Mouse (Mus musculus) forebrain, embryonic 16.5 days (tissue): ENCODE results near the gene Nkain4. TPM values are rescaled to one million over a fixed set of nuclear protein-coding genes. Genes with fewer than 3 reads are reported as not detected.
A peak's percentile ranks its signal among the peaks of the same experiment; 100 is the strongest.

Experiments
- ATAC-seq: fragments of 200-750 bp; cut with Nextera tagmentation; 2 replicates; pipeline ENCODE4 v1.8.0; 2017; ENCODE audit warnings: mild to moderate bottlenecking, moderate library complexity
- H3K27ac ChIP-seq: fragments of 300-500 bp; sonication (generic); 2 replicates; pipeline ENCODE4 v1.5.1; 2014; ENCODE audit warnings: low read length, control low read depth
- H3K27me3 ChIP-seq: fragments of 300-500 bp; sonication (generic); replicated peaks from 2 replicates; pipeline ENCODE4 v1.6.1; 2014; ENCODE audit warnings: low read length; ENCODE audit not compliant: control insufficient read depth, insufficient read depth
- H3K36me3 ChIP-seq: fragments of 300-500 bp; sonication (generic); 2 replicates; pipeline ENCODE4 v1.6.1; 2014; ENCODE audit not compliant: control insufficient read depth, insufficient read depth
- H3K4me1 ChIP-seq: fragments of 300-500 bp; sonication (generic); replicated peaks from 2 replicates; pipeline ENCODE4 v1.6.1; 2014; ENCODE audit warnings: low read length; ENCODE audit not compliant: control insufficient read depth, insufficient read depth
- H3K4me2 ChIP-seq: fragments of 300-500 bp; sonication (generic); 2 replicates; pipeline ENCODE4 v1.6.1; 2014; ENCODE audit warnings: mild to moderate bottlenecking, low read length, control low read depth
- H3K4me3 ChIP-seq: fragments of 300-500 bp; sonication (generic); replicated peaks from 2 replicates; pipeline ENCODE4 v1.5.1; 2014; ENCODE audit warnings: mild to moderate bottlenecking, low read length, control low read depth
- H3K9ac ChIP-seq: fragments of 300-500 bp; sonication (generic); replicated peaks from 2 replicates; pipeline ENCODE4 v1.6.1; 2014; ENCODE audit warnings: low read depth, low read length, control low read depth
- H3K9me3 ChIP-seq: fragments of 300-500 bp; sonication (generic); 2 replicates; pipeline ENCODE4 v1.6.1; 2016; ENCODE audit warnings: low read length; ENCODE audit not compliant: control insufficient read depth
- WGBS: fragments of 180-500 bp; shearing (Covaris S2); extraction: QIAGEN DNeasy Blood & Tissue Kit; methylation state at CpG from one replicate; pipeline ENCODE4 v1.1.7; 2014; 5-methylcytosine and 5-hydroxymethylcytosine counted together
- polyA plus RNA-seq: library from polyadenylated mRNA; unstranded; fragments of >200 nt; fragmentation: Nextera tagmentation; extraction: Ambion mirVana; gene quantifications from 2 replicates; pipeline ENCODE4 v1.2.1, GENCODE M21; 2015

Nkain4 gene
- polyA plus RNA-seq, 1 experiment from 2014 or later = 56.7 TPM

DNA sequence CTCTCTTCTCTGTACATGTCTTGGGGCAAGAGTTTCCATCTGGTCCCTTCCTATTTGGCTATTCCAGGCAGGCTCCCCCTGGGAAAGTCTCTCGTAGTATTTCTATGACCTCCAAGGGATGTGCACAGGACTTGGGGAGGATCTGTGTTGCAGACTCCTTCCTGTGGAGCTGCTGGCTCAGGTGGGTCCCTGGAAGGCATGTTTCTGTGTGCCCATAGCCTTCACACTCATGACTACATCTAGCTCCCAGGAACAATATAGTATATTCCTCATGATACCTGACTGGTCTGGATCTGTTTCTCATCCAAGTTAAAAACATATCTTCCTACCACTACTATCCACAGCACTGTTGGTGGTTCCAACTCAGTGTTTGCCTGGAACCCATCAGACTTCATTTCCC is 32.5 kb upstream of the Nkain4 start:
- 93% methylated on average over 1 of the region's 1 CpGs for WGBS
- H3K27me3 ChIP-seq = no peaks in the 10 kb centered on the region

GRCm38 (mm10) chr2:180986449-180986848 is 31.9 kb upstream of the Nkain4 start, which contains the start of gene Col20a1:
TSS of gene Col20a1 (plus strand) at chr2:180986535.
- H3K27me3 ChIP-seq = no peaks in the 10 kb centered on the region
- H3K4me3 ChIP-seq = no peak within 1 kb of the TSS
- H3K9ac ChIP-seq = no peak within 1 kb of the TSS
- H3K4me1 ChIP-seq = no peaks in the 10 kb centered on the region
- H3K4me2 ChIP-seq = no peak within 1 kb of the TSS
- H3K36me3 ChIP-seq = peaks cover 7% of the 10 kb centered on the region
- H3K27ac ChIP-seq = no peak within 1 kb of the TSS
- 64% methylated on average over 2 of the region's 2 CpGs for WGBS
- no peak for ATAC-seq
- H3K9me3 ChIP-seq = no peaks in the 10 kb centered on the region

More for the DNA sequence above, 32.5 kb upstream of the Nkain4 start:
- Histone ChIP-seq H3K9ac (no peak overlapping the region), H3K9me3 (no peaks in the 10 kb centered on the region), H3K4me3 (no peak overlapping the region), H3K27ac (no peak overlapping the region), H3K4me1 (no peaks in the 10 kb centered on the region), H3K36me3 (peaks cover 5% of the 10 kb centered on the region; the same call in 1 of the 2 replicates), H3K4me2 (no peak overlapping the region)
- ATAC-seq = no peak

GRCm38 (mm10) chr2:180985635-180986034 is 31.1 kb upstream of the Nkain4 start:
- H3K9ac ChIP-seq = no peak overlapping the region
- peaks cover 13% of the 10 kb centered on the region for H3K36me3 ChIP-seq
- 71% methylated on average over 2 of the region's 2 CpGs for WGBS
- no peaks in the 10 kb centered on the region for H3K9me3 ChIP-seq
- H3K27me3 ChIP-seq = no peaks in the 10 kb centered on the region
- ATAC-seq = no peak
- no peak overlapping the region for H3K4me2 ChIP-seq
- no peak overlapping the region for H3K4me3 ChIP-seq
- no peak overlapping the region for H3K27ac ChIP-seq
- no peaks in the 10 kb centered on the region for H3K4me1 ChIP-seq

DNA sequence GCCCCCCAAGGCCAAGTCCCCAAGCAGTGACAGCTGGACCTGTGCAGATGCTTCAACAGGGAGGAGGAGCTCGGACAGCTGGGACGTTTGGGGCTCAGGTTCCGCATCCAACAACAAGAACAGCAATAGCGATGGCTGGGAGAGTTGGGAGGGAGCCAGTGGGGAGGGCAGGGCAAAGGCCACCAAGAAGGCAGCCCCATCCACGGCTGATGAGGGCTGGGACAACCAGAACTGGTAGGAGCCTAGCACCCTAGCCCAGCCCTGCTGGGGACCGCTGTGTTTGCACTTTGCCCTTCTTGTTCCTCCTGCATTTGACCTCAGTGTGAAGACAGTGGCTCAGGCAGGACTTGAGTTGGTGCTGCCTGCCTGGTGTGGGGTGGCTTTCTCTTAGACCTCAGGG is 26.6 kb upstream of the Nkain4 start:
- no peak overlapping the region for H3K4me3 ChIP-seq
- no peaks in the 10 kb centered on the region for H3K9me3 ChIP-seq
- 91% methylated on average over 6 of the region's 6 CpGs for WGBS
- ATAC-seq = no peak
- H3K36me3 ChIP-seq = peaks cover 39% of the 10 kb centered on the region
- H3K27me3 ChIP-seq = no peaks in the 10 kb centered on the region
- no peak overlapping the region for H3K4me2 ChIP-seq
- H3K4me1 ChIP-seq = no peaks in the 10 kb centered on the region
- H3K9ac ChIP-seq = no peak overlapping the region
- H3K27ac ChIP-seq = no peak overlapping the region

- H3K9me3 ChIP-seq = no peaks in the 10 kb centered on the region
- H3K9ac ChIP-seq = peak within 1 kb of the TSS; percentile 86
- H3K27me3 ChIP-seq = no peaks in the 10 kb centered on the region
- H3K4me3 ChIP-seq = peak within 1 kb of the TSS; percentile 80
- peak; percentile 95 for ATAC-seq
- peak within 1 kb of the TSS; percentile 76 for H3K4me2 ChIP-seq
- peaks cover 8% of the 10 kb centered on the region; the same call in 1 of the 2 replicates for H3K36me3 ChIP-seq
- WGBS = under 1% methylated on average over 57 of the region's 57 CpGs
- H3K27ac ChIP-seq = peak within 1 kb of the TSS; percentile 83
- peaks cover 21% of the 10 kb centered on the region for H3K4me1 ChIP-seq
Measured at GRCm38 (mm10) chr2:180967010-180967763, 12.7 kb upstream of the Nkain4 start, which contains the start of gene Arfgap1. TSS of gene Arfgap1 (plus strand) at chr2:180967225.

DNA sequence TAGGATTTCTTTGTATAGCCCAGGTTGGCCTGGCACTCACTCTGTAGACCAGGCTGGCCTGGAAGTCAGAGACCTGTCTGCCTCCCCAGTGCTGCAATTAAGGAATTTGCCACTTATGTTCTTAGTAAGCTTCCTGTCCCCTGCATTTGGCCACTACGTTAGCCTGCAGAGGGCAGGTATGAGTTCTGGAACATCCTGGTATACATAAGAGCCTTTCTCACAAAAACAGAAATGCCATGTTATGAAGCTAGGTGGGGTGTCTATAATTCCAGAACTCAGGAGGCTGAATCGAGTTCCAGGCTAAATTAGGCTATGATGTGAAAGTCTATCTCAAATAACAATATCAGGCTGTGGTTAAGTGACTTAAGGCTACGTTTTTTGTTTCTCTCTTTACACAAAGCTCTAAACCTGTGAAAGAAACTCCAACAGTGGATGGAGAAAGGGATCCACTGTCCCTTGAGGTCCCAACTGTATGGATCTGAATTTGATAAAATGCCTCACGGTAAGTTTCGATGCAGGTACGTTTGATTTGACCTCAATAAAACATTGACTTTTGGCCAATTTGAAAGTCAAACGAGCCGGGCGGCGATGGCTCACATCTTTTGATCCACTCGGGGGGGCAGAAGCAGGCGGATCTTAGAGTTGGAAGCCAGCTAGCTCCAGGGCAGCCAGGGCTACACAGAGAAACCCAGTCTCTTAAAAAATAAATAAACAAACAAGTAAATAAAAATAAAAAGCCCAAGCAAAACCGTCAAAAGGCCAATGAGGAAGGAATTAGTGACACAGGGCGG is 11.8 kb upstream of the Nkain4 start:
- no peaks in the 10 kb centered on the region for H3K27me3 ChIP-seq
- H3K4me3 ChIP-seq = peak overlapping the region; percentile 80
- peak overlapping the region; percentile 83; the same call in 1 of the 2 replicates for H3K27ac ChIP-seq
- peak overlapping the region; percentile 76 for H3K4me2 ChIP-seq
- peak overlapping the region; percentile 86 for H3K9ac ChIP-seq
- H3K36me3 ChIP-seq = peaks cover under 1% of the 10 kb centered on the region; the same call in 1 of the 2 replicates
- H3K9me3 ChIP-seq = no peaks in the 10 kb centered on the region
- no peak for ATAC-seq
- WGBS = 11% methylated on average over 14 of the region's 14 CpGs
- peaks cover 21% of the 10 kb centered on the region for H3K4me1 ChIP-seq

- H3K4me1 ChIP-seq = peaks cover 17% of the 10 kb centered on the region
- 0 out of 2 replicates have a peak, but pooled peaks have one; percentile 21 for ATAC-seq
- no peak overlapping the region for H3K27ac ChIP-seq
- H3K4me2 ChIP-seq = no peak overlapping the region
- no peaks in the 10 kb centered on the region for H3K36me3 ChIP-seq
- WGBS = 5% methylated on average over 5 of the region's 5 CpGs
- no peaks in the 10 kb centered on the region for H3K9me3 ChIP-seq
- H3K27me3 ChIP-seq = no peaks in the 10 kb centered on the region
- H3K4me3 ChIP-seq = no peak overlapping the region
- H3K9ac ChIP-seq = no peak overlapping the region
Measured at GRCm38 (mm10) chr2:180963956-180964355, 9.5 kb upstream of the Nkain4 start.

GRCm38 (mm10) chr2:180962616-180963308 is 8.3 kb upstream of the Nkain4 start:
- Histone ChIP-seq H3K4me1 (peaks cover 7% of the 10 kb centered on the region), H3K4me2 (no peak overlapping the region), H3K9ac (no peak overlapping the region), H3K27me3 (no peaks in the 10 kb centered on the region), H3K9me3 (no peaks in the 10 kb centered on the region), H3K4me3 (no peak overlapping the region), H3K27ac (no peak overlapping the region), H3K36me3 (no peaks in the 10 kb centered on the region)
- ATAC-seq = no peak
- WGBS = 71% methylated on average over 2 of the region's 2 CpGs

DNA sequence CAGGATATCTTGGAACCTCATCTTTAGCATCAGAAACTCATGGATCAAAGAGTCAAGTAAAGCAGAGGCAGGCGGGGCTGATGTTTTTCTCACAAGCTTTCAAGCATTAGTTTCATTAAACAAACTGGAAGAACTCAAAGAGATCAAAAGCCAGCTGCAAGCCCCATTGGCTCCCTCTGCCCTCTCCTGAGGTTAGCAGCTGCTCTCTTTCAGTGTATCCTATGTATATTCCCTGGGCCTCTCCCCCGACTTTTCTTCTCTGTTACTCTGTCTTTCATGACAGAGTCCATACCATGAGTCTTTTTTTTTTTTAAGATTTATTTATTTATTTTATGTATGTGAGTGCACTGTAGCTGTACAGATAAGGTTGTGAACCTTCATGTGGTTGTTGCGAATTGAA is 5.7 kb upstream of the Nkain4 start:
- no peak overlapping the region for H3K27ac ChIP-seq
- no peak for ATAC-seq
- H3K4me1 ChIP-seq = no peaks in the 10 kb centered on the region
- H3K4me2 ChIP-seq = no peak overlapping the region
- no peak overlapping the region for H3K4me3 ChIP-seq
- H3K36me3 ChIP-seq = no peaks in the 10 kb centered on the region
- 81% methylated on average over 3 of the region's 3 CpGs for WGBS
- H3K27me3 ChIP-seq = no peaks in the 10 kb centered on the region
- H3K9ac ChIP-seq = no peak overlapping the region
- H3K9me3 ChIP-seq = no peaks in the 10 kb centered on the region
